Mouse (Mus musculus) intestine, embryonic 14.5 days (tissue): ENCODE results near the gene Kit. TPM values are rescaled to one million over a fixed set of nuclear protein-coding genes. Genes with fewer than 3 reads are reported as not detected.

Source experiments
- ATAC-seq: fragments of 200-750 bp; cut with Nextera tagmentation; replicated peaks from 2 replicates; pipeline ENCODE4 v1.8.0; 2017; ENCODE audit warnings: low read depth, moderate number of reproducible peaks, moderate TSS enrichment, moderate library complexity; ENCODE audit not compliant: low FRiP score, low TSS enrichment
- DNase-seq: peaks from one replicate; pipeline ENCODE4 v3.0.0-alpha.2; 2018; ENCODE audit warnings: low spot score
- H3K27ac ChIP-seq: fragments of 300-500 bp; sonication (generic); 2 replicates; pipeline ENCODE4 v1.5.1; 2014; ENCODE audit warnings: low read depth, mild to moderate bottlenecking, control low read depth
- H3K27me3 ChIP-seq: fragments of 300-500 bp; sonication (generic); replicated peaks from 2 replicates; pipeline ENCODE4 v1.6.1; 2014; ENCODE audit warnings: low read length, control low read depth; ENCODE audit not compliant: control insufficient read depth, insufficient read depth
- H3K36me3 ChIP-seq: fragments of 300-500 bp; sonication (generic); 2 replicates; pipeline ENCODE4 v1.6.1; 2014; ENCODE audit warnings: low read length, control low read depth; ENCODE audit not compliant: control insufficient read depth, insufficient read depth
- H3K4me1 ChIP-seq: fragments of 300-500 bp; sonication (generic); replicated peaks from 2 replicates; pipeline ENCODE4 v1.6.1; 2014; ENCODE audit warnings: low read length, control low read depth, mixed read lengths; ENCODE audit not compliant: control insufficient read depth, insufficient read depth
- H3K4me2 ChIP-seq: fragments of 300-500 bp; sonication (generic); 2 replicates; pipeline ENCODE4 v1.6.1; 2014; ENCODE audit warnings: low read length
- H3K4me3 ChIP-seq: fragments of 300-500 bp; sonication (generic); 2 replicates; pipeline ENCODE4 v1.5.1; 2014; ENCODE audit warnings: low read depth, low read length, control low read depth, mixed read lengths
- H3K9ac ChIP-seq: fragments of 300-500 bp; sonication (generic); 2 replicates; pipeline ENCODE4 v1.6.1; 2014; ENCODE audit warnings: mild to moderate bottlenecking, low read length
- H3K9me3 ChIP-seq: fragments of 300-500 bp; sonication (generic); 2 replicates; pipeline ENCODE4 v1.6.1; 2016; ENCODE audit warnings: low read length, control low read depth; ENCODE audit not compliant: control insufficient read depth
- WGBS: fragments of 180-500 bp; shearing (Covaris S2); extraction: QIAGEN DNeasy Blood & Tissue Kit; methylation state at CpG from one replicate; pipeline ENCODE4 v1.1.7; 2014; 5-methylcytosine and 5-hydroxymethylcytosine counted together
- polyA plus RNA-seq: library from polyadenylated mRNA; unstranded; fragments of >200 nt; fragmentation: Nextera tagmentation; extraction: Ambion mirVana; gene quantifications from 2 replicates; pipeline ENCODE4 v1.2.1, GENCODE M21; 2014

Gene Kit
- 42.8 and 44.8 TPM in 2 replicates for polyA plus RNA-seq

DNA sequence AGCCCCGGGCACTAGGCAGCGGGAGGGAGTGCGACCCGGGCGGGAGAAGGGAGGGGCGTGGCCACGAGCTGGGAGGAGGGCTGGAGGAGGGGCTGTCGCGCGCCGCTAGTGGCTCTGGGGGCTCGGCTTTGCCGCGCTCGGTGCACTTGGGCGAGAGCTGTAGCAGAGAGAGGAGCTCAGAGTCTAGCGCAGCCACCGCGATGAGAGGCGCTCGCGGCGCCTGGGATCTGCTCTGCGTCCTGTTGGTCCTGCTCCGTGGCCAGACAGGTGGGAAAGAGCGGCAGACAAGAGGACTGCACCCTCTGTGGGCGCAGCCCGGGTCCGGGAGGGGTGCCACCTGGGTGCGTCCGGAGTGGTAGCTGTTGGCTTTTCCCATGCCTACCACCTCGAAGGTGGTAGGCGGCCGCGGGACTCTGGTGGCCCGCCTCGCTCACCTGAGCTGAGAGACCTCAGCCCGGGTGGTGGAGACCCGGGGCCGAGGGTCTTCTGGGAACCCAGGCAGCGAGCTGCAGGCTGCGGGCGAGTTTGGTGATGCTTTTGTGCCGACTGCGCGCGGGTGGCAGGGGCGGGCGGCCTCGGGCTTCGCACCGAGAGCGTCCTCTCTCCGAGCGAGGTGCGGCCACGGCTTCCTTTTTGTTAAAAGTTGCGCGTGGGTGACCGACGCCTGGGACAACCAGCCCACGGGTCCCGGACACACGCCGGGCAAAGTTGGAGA is at the start of gene Kit:
Gene Kit, plus strand, starts transcription at position 65 of the 715 bp plus-strand sequence.
- H3K36me3 ChIP-seq: no peaks in the 10 kb centered on the region
- H3K4me2 ChIP-seq: peak within 1 kb of the TSS; percentile 100
- no peaks in the 10 kb centered on the region for H3K27me3 ChIP-seq
- DNase-seq (peak; percentile 91), ATAC-seq (peak; percentile 92)
- peak within 1 kb of the TSS; percentile 40; the same call in 1 of the 2 replicates for H3K27ac ChIP-seq
- H3K9me3 ChIP-seq: no peaks in the 10 kb centered on the region
- 0% methylated on average over 65 of the region's 65 CpGs for WGBS
- peak within 1 kb of the TSS; percentile 69 for H3K4me3 ChIP-seq
- H3K9ac ChIP-seq: peak within 1 kb of the TSS; percentile 71
- peaks cover 8% of the 10 kb centered on the region for H3K4me1 ChIP-seq

DNA sequence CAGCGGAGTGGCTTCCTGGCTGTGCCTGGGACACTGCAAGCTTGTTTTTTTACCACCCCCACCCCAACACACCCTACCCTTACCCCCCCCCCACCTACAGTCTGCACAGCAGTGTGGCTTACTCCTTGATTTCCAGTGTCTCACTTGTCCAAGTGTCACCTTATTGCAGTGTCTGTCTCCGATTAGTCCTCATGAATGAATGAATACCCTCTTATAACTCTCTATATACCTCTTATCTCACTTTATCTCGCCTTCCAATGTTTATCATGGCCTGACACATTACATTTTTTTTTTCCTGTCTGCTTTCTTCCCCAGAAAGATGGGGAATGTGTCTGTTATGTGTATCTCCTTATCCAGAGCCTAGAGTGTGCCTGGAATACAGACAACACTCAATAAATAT is 38.6 kb upstream of the Kit start:
- WGBS: 39% methylated on average over 3 of the region's 3 CpGs

DNA sequence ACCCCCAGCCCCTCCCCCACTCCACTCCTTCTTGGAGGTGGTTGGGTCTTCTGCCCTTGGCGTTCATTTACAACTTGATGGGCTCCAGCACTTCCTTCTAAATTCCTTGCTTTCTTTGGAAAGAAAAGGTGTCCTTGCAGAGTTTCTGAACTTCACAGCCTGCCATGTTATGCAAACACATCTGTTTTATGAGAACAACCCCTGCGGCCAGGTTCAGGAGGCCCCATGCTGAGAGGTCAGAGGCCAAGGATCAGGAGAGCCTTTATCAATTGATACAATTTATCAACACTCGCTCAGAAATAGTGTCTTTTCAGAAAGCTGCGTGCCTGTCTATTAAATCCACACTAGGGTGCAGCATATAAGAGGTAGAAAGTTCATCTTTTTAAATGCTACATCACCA is 37.0 kb upstream of the Kit start:
- H3K4me2 ChIP-seq: no peak overlapping the region
- H3K4me3 ChIP-seq: no peak overlapping the region
- no peaks in the 10 kb centered on the region for H3K9me3 ChIP-seq
- H3K27ac ChIP-seq: no peak overlapping the region
- no peak for ATAC-seq
- no peak for DNase-seq
- no peaks in the 10 kb centered on the region for H3K36me3 ChIP-seq
- H3K27me3 ChIP-seq: no peaks in the 10 kb centered on the region
- H3K4me1 ChIP-seq: peaks cover 4% of the 10 kb centered on the region
- H3K9ac ChIP-seq: no peak overlapping the region
- 40% methylated on average over 4 of the region's 4 CpGs for WGBS

More for the DNA sequence above, 38.6 kb upstream of the Kit start:
- H3K9ac ChIP-seq: no peak overlapping the region
- ATAC-seq (no peak), DNase-seq (no peak)
- H3K36me3 ChIP-seq: no peaks in the 10 kb centered on the region
- H3K4me2 ChIP-seq: no peak overlapping the region
- H3K4me1 ChIP-seq: peaks cover 4% of the 10 kb centered on the region
- no peak overlapping the region for H3K4me3 ChIP-seq
- no peak overlapping the region for H3K27ac ChIP-seq
- no peaks in the 10 kb centered on the region for H3K27me3 ChIP-seq
- no peaks in the 10 kb centered on the region for H3K9me3 ChIP-seq

DNA sequence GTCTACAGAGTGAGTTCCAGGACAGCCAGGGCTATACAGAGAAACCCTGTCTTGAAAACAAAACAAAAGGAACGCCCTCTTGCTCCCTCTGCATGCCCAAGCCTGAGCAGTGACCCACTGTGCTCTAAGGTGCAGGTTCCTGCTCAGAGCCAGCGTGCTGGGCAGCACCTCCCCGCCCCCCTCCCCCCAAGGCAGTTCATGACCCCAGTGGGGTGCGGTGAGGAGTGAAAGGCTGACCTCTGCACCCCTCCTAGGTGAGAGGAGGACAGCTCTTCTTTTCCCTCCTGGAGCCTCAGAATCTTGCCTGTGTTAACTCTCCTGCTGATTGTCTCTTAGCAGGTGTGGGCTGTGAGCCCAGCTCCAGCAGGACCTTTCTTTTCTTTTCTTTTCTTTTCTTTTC is 36.3 kb upstream of the Kit start:
- WGBS: 44% methylated on average over 4 of the region's 4 CpGs
- ATAC-seq (no peak), DNase-seq (no peak)
- Histone ChIP-seq H3K4me3 (no peak overlapping the region), H3K27me3 (no peaks in the 10 kb centered on the region), H3K9me3 (no peaks in the 10 kb centered on the region), H3K9ac (no peak overlapping the region), H3K4me2 (no peak overlapping the region), H3K36me3 (no peaks in the 10 kb centered on the region), H3K27ac (no peak overlapping the region), H3K4me1 (peaks cover 4% of the 10 kb centered on the region)

DNA sequence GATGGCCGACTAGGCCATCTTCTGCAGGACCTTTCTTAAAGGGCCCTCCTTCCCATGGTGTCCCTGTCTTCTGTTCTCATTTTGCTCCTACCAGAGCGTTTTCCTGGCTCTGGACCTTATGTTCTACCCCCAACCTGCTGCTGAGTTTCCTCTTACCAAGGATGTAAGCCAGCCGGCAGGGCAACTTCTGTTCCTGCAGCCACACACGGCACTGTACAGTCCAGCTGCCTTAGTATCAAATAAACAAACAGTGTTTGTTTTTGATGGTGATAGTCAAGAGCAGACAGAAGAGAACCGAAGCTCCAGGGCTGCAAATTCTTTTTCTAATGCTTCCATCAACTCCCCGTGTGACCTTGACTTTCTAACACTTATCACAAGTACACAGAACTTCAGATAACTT is 35.6 kb upstream of the Kit start:
- no peak overlapping the region for H3K4me2 ChIP-seq
- no peaks in the 10 kb centered on the region for H3K36me3 ChIP-seq
- H3K9ac ChIP-seq: no peak overlapping the region
- H3K4me1 ChIP-seq: peaks cover 4% of the 10 kb centered on the region
- no peak for ATAC-seq
- 15% methylated on average over 6 of the region's 6 CpGs for WGBS
- no peak overlapping the region for H3K4me3 ChIP-seq
- no peak overlapping the region for H3K27ac ChIP-seq
- no peaks in the 10 kb centered on the region for H3K27me3 ChIP-seq
- no peak for DNase-seq
- no peaks in the 10 kb centered on the region for H3K9me3 ChIP-seq

DNA sequence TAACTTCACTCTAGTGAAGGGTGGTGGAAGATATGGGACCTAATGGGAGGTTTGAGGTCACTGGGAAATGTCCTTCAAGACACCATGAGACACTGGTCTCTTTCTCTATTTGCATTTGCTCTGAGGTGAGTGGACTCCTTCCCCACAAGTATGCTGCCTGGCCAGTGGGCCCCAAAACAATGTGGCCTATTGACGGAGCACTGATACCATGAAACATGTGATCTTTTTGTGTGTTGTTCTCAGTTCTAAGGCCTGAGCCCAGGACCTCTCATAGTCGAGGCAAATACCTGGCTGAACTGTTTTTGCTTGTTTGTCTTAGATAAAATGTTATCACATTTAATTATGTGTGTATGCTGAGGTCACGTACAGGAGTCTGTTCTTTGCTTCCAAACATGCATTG is 31.0 kb upstream of the Kit start:
- H3K27me3 ChIP-seq: no peaks in the 10 kb centered on the region
- 65% methylated on average over 3 of the region's 3 CpGs for WGBS
- no peak for DNase-seq

DNA sequence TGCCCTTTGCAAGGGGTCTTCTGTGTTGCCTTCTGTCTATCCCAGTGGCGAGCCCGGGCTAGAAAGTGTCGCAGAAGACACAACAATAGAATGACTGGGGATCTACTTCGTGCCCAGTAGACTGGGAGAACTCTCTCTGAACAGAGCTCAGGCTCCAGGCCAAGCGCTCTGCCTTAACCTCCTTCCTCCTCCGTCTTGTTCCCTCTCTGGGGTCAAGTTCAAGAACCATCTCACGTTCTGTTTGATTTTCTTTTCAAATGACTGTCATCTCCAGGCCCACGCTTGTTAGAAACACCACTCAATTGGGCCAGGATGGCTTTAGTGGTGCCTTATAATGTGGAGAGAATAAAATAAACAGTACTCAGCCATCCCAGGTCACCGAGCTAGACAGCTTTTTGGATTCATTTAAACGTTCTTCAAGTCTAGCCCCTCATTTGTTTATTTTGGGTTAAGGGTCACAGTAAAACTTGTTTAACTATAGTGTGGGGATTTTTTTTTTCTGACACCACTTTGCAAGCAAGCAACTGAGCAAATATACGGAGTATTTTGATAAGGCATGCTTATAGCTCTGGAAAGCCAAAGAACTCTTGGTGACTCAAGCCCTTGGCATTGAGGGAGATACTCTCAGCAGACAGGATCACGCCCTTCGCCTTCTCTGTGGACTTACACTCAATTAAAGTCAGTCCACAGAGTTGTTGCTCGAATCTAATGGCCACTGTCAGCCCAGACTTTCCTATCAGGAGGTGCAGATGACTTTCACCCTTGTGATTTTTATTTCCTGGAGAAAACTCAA is 30.0 kb upstream of the Kit start:
- H3K27ac ChIP-seq: no peak overlapping the region

More for the DNA sequence above, 31.0 kb upstream of the Kit start:
- H3K4me2 ChIP-seq: no peak overlapping the region
- H3K4me1 ChIP-seq: peaks cover 15% of the 10 kb centered on the region
- no peak overlapping the region for H3K9ac ChIP-seq
- no peak for ATAC-seq
- no peak overlapping the region for H3K27ac ChIP-seq
- H3K36me3 ChIP-seq: no peaks in the 10 kb centered on the region
- H3K4me3 ChIP-seq: no peak overlapping the region
- no peaks in the 10 kb centered on the region for H3K9me3 ChIP-seq

DNA sequence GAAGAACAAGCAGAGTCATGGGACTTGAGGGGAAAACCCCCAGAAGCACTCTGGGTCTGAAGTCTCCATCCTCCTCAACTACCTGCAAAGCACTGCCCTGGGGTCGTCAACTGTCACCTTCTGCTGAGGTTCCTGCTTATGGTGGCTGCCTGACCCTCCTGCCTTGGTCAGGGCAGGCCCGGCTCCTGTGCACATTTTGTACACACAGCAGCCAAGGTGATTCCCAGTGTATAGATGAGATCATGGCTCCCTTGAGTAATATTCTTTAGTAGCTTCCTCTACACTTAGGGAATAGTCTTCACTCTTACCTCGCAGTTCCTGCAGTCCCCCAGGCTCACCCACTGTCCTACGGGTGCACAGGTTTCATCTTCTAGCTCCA is 29.5 kb upstream of the Kit start:
- Histone ChIP-seq H3K9ac (no peak overlapping the region), H3K4me3 (no peak overlapping the region), H3K27me3 (no peaks in the 10 kb centered on the region), H3K4me2 (no peak overlapping the region), H3K36me3 (no peaks in the 10 kb centered on the region), H3K4me1 (peaks cover 11% of the 10 kb centered on the region; the same call in 1 of the 2 replicates), H3K9me3 (no peaks in the 10 kb centered on the region), H3K27ac (no peak overlapping the region)
- WGBS: 70% methylated on average over 4 of the region's 4 CpGs
- DNase-seq: no peak
- 0 out of 2 replicates have a peak, but pooled peaks have one; percentile 36 for ATAC-seq

More for the DNA sequence above, 30.0 kb upstream of the Kit start:
- 0 out of 2 replicates have a peak, but pooled peaks have one; percentile 50 for ATAC-seq
- no peak overlapping the region for H3K4me3 ChIP-seq
- WGBS: 51% methylated on average over 14 of the region's 14 CpGs
- DNase-seq: no peak
- H3K9me3 ChIP-seq: no peaks in the 10 kb centered on the region
- H3K36me3 ChIP-seq: no peaks in the 10 kb centered on the region
- H3K27me3 ChIP-seq: no peaks in the 10 kb centered on the region
- no peak overlapping the region for H3K4me2 ChIP-seq
- H3K9ac ChIP-seq: no peak overlapping the region
- H3K4me1 ChIP-seq: peaks cover 11% of the 10 kb centered on the region; the same call in 1 of the 2 replicates
